Mouse (Mus musculus): ENCODE measurements around the gene Asic1. TPM values are rescaled to one million over a fixed set of nuclear protein-coding genes. Genes with fewer than 3 reads are reported as not detected.
"Not testable (repeated sequence)": the region's sequence is repeated elsewhere in the genome, so short reads cannot be mapped to it uniquely, and the experiment has no call there.

Asic1 gene
- total RNA-seq, 2 experiments from 2014 or later, result 0.22 to 0.35 TPM

GRCm38 (mm10) chr15:99715982-99716746 is 46.0 kb downstream of the Asic1 start:
- intact Hi-C loops (cut with DNase I), result loop anchor here (1.0 to 5.0 kb wide), 3 partner anchors 62 to 511 kb away; partner anchors contain the start of gene Atf1
- no peak for DNase-seq

GRCm38 (mm10) chr15:99716814-99717213 is 46.6 kb downstream of the Asic1 start:
- intact Hi-C loops (cut with DNase I), result loop anchor here (5.0 kb wide), 1 partner anchor 510 kb away; the partner anchor contains the start of gene Atf1
- no peak for DNase-seq

GRCm38 (mm10) chr15:99717386-99718334 is 47.5 kb downstream of the Asic1 start, which contains the start of gene Gpd1:
Gene Gpd1 (plus strand): TSS chr15:99717515.
- DNase-seq, result peak; percentile 46 to 53
- intact Hi-C loops (cut with DNase I), result loop anchor here (5.0 kb wide), 1 partner anchor 510 kb away; the partner anchor contains the start of gene Atf1

GRCm38 (mm10) chr15:99718461-99719021 is 48.4 kb downstream of the Asic1 start:
- no peak for DNase-seq
- intact Hi-C loops (cut with DNase I), result loop anchor here (5.0 kb wide), 1 partner anchor 509 kb away; the partner anchor contains the start of gene Atf1

GRCm38 (mm10) chr15:99719865-99720264 is 49.7 kb downstream of the Asic1 start:
- intact Hi-C loops (cut with DNase I), result loop anchor here (5.0 kb wide), 1 partner anchor 507 kb away; the partner anchor contains the start of gene Atf1
- DNase-seq, result no peak

GRCm38 (mm10) chr15:99721921-99722743 is 52.0 kb downstream of the Asic1 start:
- no peak for DNase-seq
- intact Hi-C loops (cut with DNase I), result no loop called here

GRCm38 (mm10) chr15:99723120-99723514 is 52.9 kb downstream of the Asic1 start:
- no peak for DNase-seq
- intact Hi-C loops (cut with DNase I), result no loop called here

GRCm38 (mm10) chr15:99723515-99724291 is 53.5 kb downstream of the Asic1 start:
- intact Hi-C loops (cut with DNase I), result loop anchor here (2.0 kb wide), 1 partner anchor 21 kb away; the partner anchor contains the start of gene Smarcd1

DNA sequence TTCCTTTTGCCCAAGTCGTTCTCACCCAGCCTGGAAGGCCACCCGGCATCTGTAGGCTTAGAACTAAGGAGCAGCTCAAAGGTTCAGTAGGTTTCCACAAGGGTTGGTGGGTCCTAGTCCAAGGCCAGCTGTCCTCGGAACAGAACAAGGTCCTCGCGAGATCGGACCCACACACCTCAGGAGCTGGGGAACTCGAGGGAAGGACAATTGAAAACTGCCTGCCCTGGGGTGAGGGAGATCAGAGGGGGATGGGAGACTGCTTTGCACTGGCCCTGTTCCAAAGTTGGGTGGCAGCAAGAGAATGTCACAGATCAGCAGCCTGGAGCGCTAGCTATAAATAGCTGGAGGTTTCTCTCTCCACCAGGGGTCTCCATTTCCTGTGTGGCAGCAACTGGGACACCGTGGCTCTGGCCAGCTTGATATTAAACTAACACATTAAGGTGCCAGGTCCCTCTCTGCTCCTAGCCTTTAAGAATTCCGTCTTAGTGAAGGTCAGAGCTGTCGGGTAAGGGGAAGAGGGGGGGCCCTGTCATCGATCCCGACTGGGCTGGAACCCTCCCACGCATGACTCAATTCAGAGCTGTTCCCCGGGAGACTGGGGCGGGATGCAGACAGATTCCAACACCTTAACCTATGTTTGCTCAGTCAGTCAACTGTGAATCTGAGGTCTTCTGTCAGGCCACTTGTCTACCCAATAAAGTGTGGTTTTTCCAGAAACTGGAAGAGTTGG is 54.3 kb downstream of the Asic1 start:
- peak; percentile 69 to 76 for DNase-seq
- intact Hi-C loops (cut with DNase I), result loop anchor here (2.0 kb wide), 1 partner anchor 22 kb away; the partner anchor contains the start of gene Smarcd1

More at GRCm38 (mm10) chr15:99723515-99724291, 53.5 kb downstream of the Asic1 start:
- peak; percentile 68 to 74 for DNase-seq

DNA sequence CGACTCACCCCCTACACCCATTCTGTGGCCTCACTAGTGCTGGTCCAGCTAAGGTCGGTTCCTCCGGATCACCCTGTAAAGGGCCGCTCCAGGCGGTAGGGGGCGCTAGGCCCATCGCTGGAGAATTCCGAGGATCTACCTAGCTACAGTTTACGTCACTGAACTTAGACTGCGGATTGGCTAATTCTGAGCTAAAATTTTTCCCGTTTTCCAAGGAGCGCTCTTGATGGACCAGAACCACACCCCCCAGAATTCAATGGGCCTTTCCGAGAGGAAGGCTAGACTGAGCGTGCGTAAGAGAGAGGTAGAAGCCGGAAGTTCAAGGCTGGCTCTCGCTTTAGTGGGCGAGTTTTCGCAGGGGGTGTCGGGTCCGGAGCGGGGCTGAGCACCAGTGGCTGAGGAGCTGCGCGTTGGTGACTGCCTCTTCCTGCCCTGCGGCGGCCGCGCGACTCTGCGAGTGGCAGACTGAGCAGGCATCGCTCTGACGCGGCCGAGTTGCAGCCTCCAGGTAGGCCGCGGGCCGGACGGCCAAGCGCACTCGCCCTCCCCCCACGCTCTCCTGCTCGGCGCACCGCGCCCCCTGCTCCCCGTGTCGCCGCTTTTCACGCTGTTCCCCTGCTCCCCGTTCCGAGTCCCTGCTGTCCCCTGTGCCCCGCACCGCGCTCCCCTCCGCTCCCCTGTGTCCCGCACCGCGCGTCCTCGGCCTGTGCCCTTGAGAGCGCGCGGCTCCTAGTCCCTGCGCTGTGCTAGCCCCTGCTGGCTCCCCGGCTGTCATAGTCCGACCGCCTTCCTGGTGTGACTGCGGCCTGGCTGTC is 55.4 kb downstream of the Asic1 start, which contains the start of gene Cox14:
Gene Cox14, plus strand, starts transcription at position 278 of the 815 bp plus-strand sequence.
- DNase-seq, result peak; percentile 94 to 98
- intact Hi-C loops (cut with DNase I), result loop anchor here (2.0 kb wide), 2 partner anchors 23 to 47 kb away; partner anchors contain the start of genes Cers5 and Smarcd1

DNA sequence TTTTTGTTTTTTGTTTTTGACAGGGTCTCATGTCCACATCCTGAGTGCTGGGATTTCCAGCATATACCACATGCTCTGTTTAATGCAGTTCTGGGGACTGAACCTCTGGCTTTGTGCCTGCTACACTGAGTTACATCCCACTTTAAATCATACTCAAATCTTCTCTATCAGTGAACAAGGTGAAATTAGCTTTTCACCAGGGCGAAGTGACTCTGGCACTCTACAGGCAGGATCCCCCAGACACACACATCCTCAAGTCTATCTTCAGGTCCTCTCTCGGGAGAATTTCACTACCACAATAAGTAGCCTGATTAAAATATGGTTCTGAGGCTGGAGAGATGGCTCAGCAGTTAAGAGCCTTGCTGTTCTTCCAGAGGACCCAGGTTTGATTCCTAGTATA is 56.4 kb downstream of the Asic1 start:
- intact Hi-C loops (cut with DNase I), result loop anchor here (2.0 kb wide), 1 partner anchor 46 kb away; the partner anchor contains the start of gene Cers5
- DNase-seq, result no peak

DNA sequence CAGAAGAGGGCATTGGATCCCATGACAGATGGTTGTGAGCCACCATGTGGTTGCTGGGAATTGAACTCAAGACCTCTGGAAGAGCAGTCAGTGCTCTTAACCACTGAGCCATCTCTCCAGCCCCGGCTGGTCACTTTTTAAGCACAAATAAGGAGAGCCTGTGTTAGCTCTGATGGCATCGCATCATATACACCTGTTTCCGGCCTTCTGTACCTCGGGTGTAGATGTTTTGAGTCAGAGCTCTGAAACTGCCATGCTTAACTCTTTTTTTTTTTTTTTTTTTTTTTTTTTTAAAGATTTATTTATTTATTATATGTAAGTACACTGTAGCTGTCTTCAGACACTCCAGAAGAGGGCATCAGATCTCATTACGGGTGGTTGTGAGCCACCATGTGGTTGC is 56.9 kb downstream of the Asic1 start:
- intact Hi-C loops (cut with DNase I), result loop anchor here (2.0 kb wide), 1 partner anchor 46 kb away; the partner anchor contains the start of gene Cers5
- not testable (repeated sequence) for DNase-seq

- no peak for DNase-seq
- intact Hi-C loops (cut with DNase I), result loop anchor here (2.0 kb wide), 1 partner anchor 45 kb away; the partner anchor contains the start of gene Cers5
Measured at GRCm38 (mm10) chr15:99727525-99727924, 57.4 kb downstream of the Asic1 start.

GRCm38 (mm10) chr15:99728211-99728610 is 58.0 kb downstream of the Asic1 start:
- intact Hi-C loops (cut with DNase I), result no loop called here
- DNase-seq, result no peak

- DNase-seq, result no peak
Measured at GRCm38 (mm10) chr15:99729056-99729783, 59.1 kb downstream of the Asic1 start.

GRCm38 (mm10) chr15:99731167-99731566 is 61.0 kb downstream of the Asic1 start:
- intact Hi-C loops (cut with DNase I), result no loop called here
- DNase-seq, result no peak

More at GRCm38 (mm10) chr15:99729056-99729783, 59.1 kb downstream of the Asic1 start:
- intact Hi-C loops (cut with DNase I), result no loop called here
